Mouse (Mus musculus) myocyte (in vitro differentiated cells): ENCODE measurements around the gene Cwc25. TPM values are rescaled to one million over a fixed set of nuclear protein-coding genes. Genes with fewer than 3 reads are reported as not detected.

Source experiments
- H3K27me3 ChIP-seq: one replicate; pipeline ENCODE4 v1.6.1; 2011; ENCODE audit not compliant: control insufficient read depth, insufficient read depth, insufficient read length
- H3K36me3 ChIP-seq: one replicate; pipeline ENCODE4 v1.6.1; 2011; ENCODE audit not compliant: control insufficient read depth, insufficient read depth
- H3K4me2 ChIP-seq: one replicate; pipeline ENCODE4 v1.6.1; 2011; ENCODE audit warnings: low read depth, control low read depth
- H3K4me3 ChIP-seq: one replicate; pipeline ENCODE4 v1.5.1; 2011; ENCODE audit warnings: mild to moderate bottlenecking, control low read depth, moderate library complexity
- H3K79me2 ChIP-seq: one replicate; pipeline ENCODE4 v1.6.1; 2011; ENCODE audit not compliant: control insufficient read depth, insufficient read depth
- H3ac ChIP-seq: one replicate; pipeline ENCODE4 v1.6.1; 2011; ENCODE audit not compliant: control insufficient read depth, insufficient read length
- CEBPB ChIP-seq: IDR thresholded peaks from 2 replicates; pipeline ENCODE4 v1.6.1; 2011; ENCODE audit warnings: mild to moderate bottlenecking, moderate library complexity; ENCODE audit not compliant: poor library complexity, insufficient read depth, severe bottlenecking
- E2F4 ChIP-seq: IDR thresholded peaks from one replicate; pipeline ENCODE4 v1.6.1; 2011; ENCODE audit warnings: mild to moderate bottlenecking, control low read depth, moderate library complexity; ENCODE audit not compliant: insufficient read depth
- MAX ChIP-seq: IDR thresholded peaks from one replicate; pipeline ENCODE4 v1.6.1; 2011; ENCODE audit warnings: low read depth, mild to moderate bottlenecking, control low read depth
- MYOD1 ChIP-seq, 3 experiments: IDR thresholded peaks; one replicate each; pipeline ENCODE4 v1.6.1; 2011; ENCODE audit warnings: control low read depth in 2 of 3, low read depth in 2 of 3, mild to moderate bottlenecking in 2 of 3, moderate library complexity in 1 of 3; ENCODE audit not compliant: insufficient read length in 2 of 3, control insufficient read depth in 1 of 3
- MYOG ChIP-seq, 3 experiments: IDR thresholded peaks; one replicate each; pipeline ENCODE4 v1.6.1; 2011; ENCODE audit warnings: control low read depth in 2 of 3, low read depth in 2 of 3, mild to moderate bottlenecking in 2 of 3; ENCODE audit not compliant: insufficient read length in 2 of 3, control insufficient read depth in 1 of 3, insufficient read depth in 1 of 3
- POLR2A ChIP-seq: IDR thresholded peaks from one replicate; pipeline ENCODE4 v1.6.1; 2011; ENCODE audit warnings: low read depth, mild to moderate bottlenecking, control low read depth, moderate library complexity; ENCODE audit not compliant: insufficient read length
- POLR2AphosphoS2 ChIP-seq: IDR thresholded peaks from one replicate; pipeline ENCODE4 v1.6.1; 2011; ENCODE audit warnings: low read depth, control low read depth; ENCODE audit not compliant: insufficient read length
- REST ChIP-seq: IDR thresholded peaks from one replicate; pipeline ENCODE4 v1.6.1; 2011; ENCODE audit warnings: mild to moderate bottlenecking, control low read depth, moderate library complexity; ENCODE audit not compliant: insufficient read depth, insufficient read length
- SRF ChIP-seq: IDR thresholded peaks from one replicate; pipeline ENCODE4 v1.6.1; 2011; ENCODE audit warnings: low read depth; ENCODE audit not compliant: control insufficient read depth, insufficient read length
- TCF12 ChIP-seq: IDR thresholded peaks from one replicate; pipeline ENCODE4 v1.6.1; 2011; ENCODE audit warnings: mild to moderate bottlenecking, control low read depth; ENCODE audit not compliant: poor library complexity, insufficient read depth, severe bottlenecking
- TCF3 ChIP-seq: IDR thresholded peaks from one replicate; pipeline ENCODE4 v1.6.1; 2011; ENCODE audit warnings: low read depth, control low read depth; ENCODE audit not compliant: insufficient read length
- USF1 ChIP-seq: IDR thresholded peaks from one replicate; pipeline ENCODE4 v1.6.1; 2011; ENCODE audit warnings: low read depth, mild to moderate bottlenecking, control low read depth, moderate library complexity
- polyA plus RNA-seq: library from polyadenylated mRNA; unstranded; fragments of >200 nt; fragmentation: generic; extraction: Trizol; gene quantifications from one replicate; pipeline ENCODE4 v1.2.1, GENCODE M21; 2012; ENCODE audit warnings: missing spikeins

The Cwc25 gene
- polyA plus RNA-seq, 1 experiment, result 8.9 TPM

- Histone ChIP-seq H3ac (no peak overlapping the region), H3K79me2 (peaks cover 45% of the 10 kb centered on the region), H3K27me3 (no peaks in the 10 kb centered on the region), H3K4me2 (no peak overlapping the region), H3K4me3 (no peak overlapping the region), H3K36me3 (peaks cover 3% of the 10 kb centered on the region)
- no peak for TF ChIP-seq USF1
- no peak for TF ChIP-seq REST
- TF ChIP-seq MYOD1 (IDR thresholded peaks at IDR 0.05; ENCODE audit: control insufficient read depth in 1 of 3, insufficient read length in 2 of 3, low read depth in 2 of 3), result no peak
- TF ChIP-seq MYOG (IDR thresholded peaks at IDR 0.05; ENCODE audit: control insufficient read depth in 1 of 3, insufficient read depth in 1 of 3, insufficient read length in 2 of 3, low read depth in 2 of 3), result no peak
- TF ChIP-seq TCF3, result no peak
- TF ChIP-seq SRF, result no peak
These were observed 69.7 kb downstream of the Cwc25 start for GRCm38 (mm10) chr11:97696669-97697068.

- H3K79me2 ChIP-seq, result peaks cover 45% of the 10 kb centered on the region
- H3K27me3 ChIP-seq, result no peaks in the 10 kb centered on the region
- no peak overlapping the region for H3K4me3 ChIP-seq
- peaks cover 11% of the 10 kb centered on the region for H3K36me3 ChIP-seq
- H3K4me2 ChIP-seq, result no peak overlapping the region
- no peak overlapping the region for H3ac ChIP-seq
- TF ChIP-seq MYOD1 (IDR thresholded peaks at IDR 0.05; ENCODE audit: control insufficient read depth in 1 of 3, insufficient read length in 2 of 3, low read depth in 2 of 3) (no peak), POLR2A (no peak), TCF12 (no peak), E2F4 (no peak), REST (no peak), POLR2AphosphoS2 (no peak), SRF (no peak), MAX (no peak), CEBPB (no peak), TCF3 (no peak), MYOG (IDR thresholded peaks at IDR 0.05; ENCODE audit: control insufficient read depth in 1 of 3, insufficient read depth in 1 of 3, insufficient read length in 2 of 3, low read depth in 2 of 3) (no peak)
These were observed 70.5 kb downstream of the Cwc25 start for GRCm38 (mm10) chr11:97695712-97696401.

Other genes with a start within 250 kb of the Cwc25 start
- gene Srcin1, start 190.4 kb downstream of the Cwc25 start, polyA plus RNA-seq, result not detected
- 3.3 TPM for gene Epop, start 136.9 kb downstream of the Cwc25 start, polyA plus RNA-seq
- gene Mllt6, start 103.1 kb downstream of the Cwc25 start, polyA plus RNA-seq, result 15.5 TPM
- gene Cisd3, start 80.7 kb downstream of the Cwc25 start, polyA plus RNA-seq, result 112 TPM
- 24.3 TPM for gene Pcgf2, start 66.1 kb downstream of the Cwc25 start, polyA plus RNA-seq
- 694 TPM for gene Psmb3, start 63.2 kb downstream of the Cwc25 start, polyA plus RNA-seq
- 30.1 TPM for gene Pip4k2b, start 21.9 kb downstream of the Cwc25 start, polyA plus RNA-seq
- gene 1700001P01Rik, start 9.4 kb upstream of the Cwc25 start, polyA plus RNA-seq, result 0.07 TPM
- 1,321 TPM for gene Rpl23, start 15.9 kb upstream of the Cwc25 start, polyA plus RNA-seq
- 82.6 TPM for gene Lasp1, start 32.4 kb upstream of the Cwc25 start, polyA plus RNA-seq
- 1.9 TPM for gene B230217C12Rik, start 74.2 kb upstream of the Cwc25 start, polyA plus RNA-seq
- 0.32 TPM for gene Fbxo47, start 117.6 kb upstream of the Cwc25 start, polyA plus RNA-seq
- 2.7 TPM for gene Plxdc1, start 219.9 kb upstream of the Cwc25 start, polyA plus RNA-seq
- gene Arl5c, start 229.6 kb upstream of the Cwc25 start, polyA plus RNA-seq, result 2.1 TPM